Mouse (Mus musculus) stomach, embryonic 16.5 days (tissue): ENCODE measurements at regions not wholly inside any gene's neighbourhood (a gene's known extent, or its start where the extent isn't known, plus 50 kb on each side); places are given as distances from the start of the nearest gene placed in this dataset.

Source experiments
- ATAC-seq: fragments of 200-750 bp; cut with Nextera tagmentation; 2 replicates; pipeline ENCODE4 v1.8.0; 2017; ENCODE audit warnings: moderate number of reproducible peaks, moderate TSS enrichment; ENCODE audit not compliant: insufficient read depth, low FRiP score
- H3K27ac ChIP-seq: fragments of 300-500 bp; sonication (generic); 2 replicates; pipeline ENCODE4 v1.5.1; 2014; ENCODE audit warnings: low read length
- H3K27me3 ChIP-seq: fragments of 300-500 bp; sonication (generic); 2 replicates; pipeline ENCODE4 v1.6.1; 2014; ENCODE audit warnings: low read length, control low read depth, mixed read lengths; ENCODE audit not compliant: control insufficient read depth, insufficient read depth
- H3K36me3 ChIP-seq: fragments of 300-500 bp; sonication (generic); 2 replicates; pipeline ENCODE4 v1.6.1; 2014; ENCODE audit warnings: low read length; ENCODE audit not compliant: control insufficient read depth, insufficient read depth
- H3K4me1 ChIP-seq: fragments of 300-500 bp; sonication (generic); 2 replicates; pipeline ENCODE4 v1.6.1; 2014; ENCODE audit warnings: low read length, control low read depth, mixed read lengths; ENCODE audit not compliant: control insufficient read depth, insufficient read depth
- H3K4me2 ChIP-seq: fragments of 300-500 bp; sonication (generic); 2 replicates; pipeline ENCODE4 v1.6.1; 2014; ENCODE audit warnings: low read depth, low read length, mixed read lengths
- H3K4me3 ChIP-seq: fragments of 300-500 bp; sonication (generic); replicated peaks from 2 replicates; pipeline ENCODE4 v1.5.1; 2014; ENCODE audit warnings: mild to moderate bottlenecking, low read length
- H3K9ac ChIP-seq: fragments of 300-500 bp; sonication (generic); 2 replicates; pipeline ENCODE4 v1.6.1; 2014; ENCODE audit warnings: low read length
- H3K9me3 ChIP-seq: fragments of 300-500 bp; sonication (generic); replicated peaks from 2 replicates; pipeline ENCODE4 v1.6.1; 2016; ENCODE audit warnings: low read length, control low read depth; ENCODE audit not compliant: control insufficient read depth
- WGBS: fragments of 180-500 bp; shearing (Covaris S2); extraction: QIAGEN DNeasy Blood & Tissue Kit; methylation state at CpG from one replicate; pipeline ENCODE4 v1.1.7; 2014; 5-methylcytosine and 5-hydroxymethylcytosine counted together

GRCm38 (mm10) chr15:62845884-62846283 is 999.1 kb downstream of the Gsdmc2 start:
- Histone ChIP-seq H3K27ac (no peak overlapping the region), H3K27me3 (no peaks in the 10 kb centered on the region), H3K4me1 (no peaks in the 10 kb centered on the region), H3K4me2 (no peak overlapping the region), H3K36me3 (no peaks in the 10 kb centered on the region), H3K9ac (no peak overlapping the region), H3K9me3 (no peaks in the 10 kb centered on the region), H3K4me3 (no peak overlapping the region)
- WGBS: 71% methylated on average over 3 of the region's 3 CpGs
- ATAC-seq: no peak

- Histone ChIP-seq H3K4me2 (no peak overlapping the region), H3K4me3 (no peak overlapping the region), H3K27me3 (no peaks in the 10 kb centered on the region), H3K36me3 (no peaks in the 10 kb centered on the region), H3K4me1 (no peaks in the 10 kb centered on the region), H3K9ac (no peak overlapping the region), H3K27ac (no peak overlapping the region), H3K9me3 (no peaks in the 10 kb centered on the region)
- ATAC-seq: no peak
Observed at GRCm38 (mm10) chr15:62825586-62825985, 1019.4 kb downstream of the Gsdmc2 start.

GRCm38 (mm10) chr15:62823861-62824518 is 1021.0 kb downstream of the Gsdmc2 start:
- H3K9me3 ChIP-seq: no peaks in the 10 kb centered on the region
- 61% methylated on average over 1 of the region's 1 CpGs for WGBS
- no peaks in the 10 kb centered on the region for H3K4me1 ChIP-seq
- no peak overlapping the region for H3K4me2 ChIP-seq
- H3K27me3 ChIP-seq: no peaks in the 10 kb centered on the region
- no peak overlapping the region for H3K4me3 ChIP-seq
- no peak overlapping the region for H3K27ac ChIP-seq
- no peak overlapping the region for H3K9ac ChIP-seq
- no peaks in the 10 kb centered on the region for H3K36me3 ChIP-seq
- no peak for ATAC-seq

GRCm38 (mm10) chr15:62822305-62822704 is 1022.7 kb downstream of the Gsdmc2 start:
- Histone ChIP-seq H3K4me3 (no peak overlapping the region), H3K4me1 (no peaks in the 10 kb centered on the region), H3K27me3 (no peaks in the 10 kb centered on the region), H3K4me2 (no peak overlapping the region), H3K27ac (no peak overlapping the region), H3K9ac (no peak overlapping the region), H3K9me3 (no peaks in the 10 kb centered on the region), H3K36me3 (no peaks in the 10 kb centered on the region)
- ATAC-seq: no peak

- no peak overlapping the region for H3K4me2 ChIP-seq
- no peak for ATAC-seq
- 78% methylated on average over 1 of the region's 1 CpGs for WGBS
- H3K36me3 ChIP-seq: no peaks in the 10 kb centered on the region
- H3K4me3 ChIP-seq: no peak overlapping the region
- no peaks in the 10 kb centered on the region for H3K9me3 ChIP-seq
- H3K9ac ChIP-seq: no peak overlapping the region
- H3K27me3 ChIP-seq: no peaks in the 10 kb centered on the region
- no peaks in the 10 kb centered on the region for H3K4me1 ChIP-seq
- H3K27ac ChIP-seq: no peak overlapping the region
Observed at GRCm38 (mm10) chr15:62813093-62813492, 1031.9 kb downstream of the Gsdmc2 start.

GRCm38 (mm10) chr15:62812026-62812425 is 1033.0 kb downstream of the Gsdmc2 start:
- H3K27ac ChIP-seq: no peak overlapping the region
- no peak overlapping the region for H3K4me3 ChIP-seq
- H3K9ac ChIP-seq: no peak overlapping the region
- no peaks in the 10 kb centered on the region for H3K9me3 ChIP-seq
- no peak overlapping the region for H3K4me2 ChIP-seq
- H3K27me3 ChIP-seq: no peaks in the 10 kb centered on the region
- no peak for ATAC-seq
- H3K4me1 ChIP-seq: no peaks in the 10 kb centered on the region
- H3K36me3 ChIP-seq: no peaks in the 10 kb centered on the region
- WGBS: 51% methylated on average over 2 of the region's 2 CpGs

- Histone ChIP-seq H3K9ac (no peak overlapping the region), H3K36me3 (no peaks in the 10 kb centered on the region), H3K9me3 (no peaks in the 10 kb centered on the region), H3K27me3 (no peaks in the 10 kb centered on the region), H3K4me3 (no peak overlapping the region), H3K4me1 (no peaks in the 10 kb centered on the region), H3K27ac (no peak overlapping the region), H3K4me2 (no peak overlapping the region)
- ATAC-seq: no peak
- WGBS: 71% methylated on average over 3 of the region's 3 CpGs
Observed at GRCm38 (mm10) chr15:62809320-62809719, 1035.7 kb downstream of the Gsdmc2 start.

- Histone ChIP-seq H3K4me3 (no peak overlapping the region), H3K9ac (no peak overlapping the region), H3K9me3 (no peaks in the 10 kb centered on the region), H3K27ac (no peak overlapping the region), H3K4me2 (no peak overlapping the region), H3K4me1 (no peaks in the 10 kb centered on the region), H3K36me3 (no peaks in the 10 kb centered on the region), H3K27me3 (no peaks in the 10 kb centered on the region)
- 82% methylated on average over 4 of the region's 4 CpGs for WGBS
- ATAC-seq: no peak
Observed at GRCm38 (mm10) chr15:62808087-62808808, 1036.7 kb downstream of the Gsdmc2 start.

GRCm38 (mm10) chr15:62807364-62807763 is 1037.6 kb downstream of the Gsdmc2 start:
- H3K36me3 ChIP-seq: no peaks in the 10 kb centered on the region
- ATAC-seq: no peak
- no peaks in the 10 kb centered on the region for H3K4me1 ChIP-seq
- no peaks in the 10 kb centered on the region for H3K27me3 ChIP-seq
- 67% methylated on average over 1 of the region's 1 CpGs for WGBS
- no peak overlapping the region for H3K27ac ChIP-seq
- H3K9ac ChIP-seq: no peak overlapping the region
- H3K4me2 ChIP-seq: no peak overlapping the region
- no peaks in the 10 kb centered on the region for H3K9me3 ChIP-seq
- H3K4me3 ChIP-seq: no peak overlapping the region
